ENCODE assay signal across 25 mouse cellular contexts in genomic region chr10:34233418-34233817, GRCm38 (mm10).
"Had no signal": no experiment of that assay in that cellular context is flagged by ENCODE, and none has a peak within 500 bp of the region (broad histone marks: within the 10 kb centered on the region; RNA-seq: fewer than 3 reads in every experiment).

No protein-coding gene starts in this region.

- H3K27me3 ChIP-seq: kidney, embryonic 15.5 days; limb, embryonic 12.5 days; limb, embryonic 15.5 days; liver, embryonic 12.5 days; liver, embryonic 15.5 days; lung, embryonic 15.5 days; midbrain, embryonic 13.5 days; neural tube, embryonic 13.5 days; stomach, embryonic 15.5 days had no signal

- H3K4me3 ChIP-seq: kidney, embryonic 15.5 days; layer of hippocampus, adult 2 months; limb, embryonic 12.5 days; limb, embryonic 15.5 days; liver, embryonic 12.5 days; liver, embryonic 15.5 days; lung, embryonic 15.5 days; megakaryocyte, embryonic 14.5 days; midbrain, embryonic 10.5 days; midbrain, embryonic 13.5 days; myocyte; neural tube, embryonic 13.5 days; stomach, embryonic 15.5 days had no signal

- H3K4me1 ChIP-seq: limb, embryonic 12.5 days; limb, embryonic 15.5 days; midbrain, embryonic 13.5 days; neural tube, embryonic 13.5 days; stomach, embryonic 15.5 days had no signal

- DNase-seq: kidney, postnatal 10 days; kidney, postnatal 4 days; layer of hippocampus, adult 9-11 months; left cerebral cortex, postnatal 4 days; lung, adult 18-20 months; lung, postnatal 10 days; lung, postnatal 36 days; retina, postnatal 1 day; right cerebral cortex, postnatal 25 days; spleen, adult 18-20 months; thymus, postnatal 36 days had no signal

- H3K9ac ChIP-seq: kidney, embryonic 15.5 days; limb, embryonic 12.5 days; limb, embryonic 15.5 days; liver, embryonic 12.5 days; liver, embryonic 15.5 days; lung, embryonic 15.5 days; midbrain, embryonic 13.5 days; neural tube, embryonic 13.5 days; stomach, embryonic 15.5 days had no signal

- H3K9me3 ChIP-seq: kidney, embryonic 15.5 days; limb, embryonic 12.5 days; limb, embryonic 15.5 days; liver, embryonic 12.5 days; liver, embryonic 15.5 days; lung, embryonic 15.5 days; megakaryocyte, embryonic 14.5 days; midbrain, embryonic 10.5 days; midbrain, embryonic 13.5 days; neural tube, embryonic 13.5 days; stomach, embryonic 15.5 days had no signal

- H3K36me3 ChIP-seq: kidney, embryonic 15.5 days; limb, embryonic 12.5 days; limb, embryonic 15.5 days; liver, embryonic 12.5 days; liver, embryonic 15.5 days; lung, embryonic 15.5 days; midbrain, embryonic 10.5 days; midbrain, embryonic 13.5 days; neural tube, embryonic 13.5 days; stomach, embryonic 15.5 days had no signal

- ATAC-seq: liver, embryonic 12.5 days; midbrain, embryonic 13.5 days; midbrain, embryonic 16.5 days had no signal

- H3K27ac ChIP-seq: kidney, embryonic 15.5 days; layer of hippocampus, adult 2 months; limb, embryonic 12.5 days; limb, embryonic 15.5 days; liver, embryonic 12.5 days; liver, embryonic 15.5 days; lung, embryonic 15.5 days; midbrain, embryonic 10.5 days; midbrain, embryonic 13.5 days; neural tube, embryonic 13.5 days; stomach, embryonic 15.5 days had no signal
